Mouse (Mus musculus) neural tube, embryonic 11.5 days (tissue): Measurements from ENCODE around the gene Pimreg. TPM values are rescaled to one million over a fixed set of nuclear protein-coding genes. Genes with fewer than 3 reads are reported as not detected.

Experiments
- ATAC-seq: fragments of 200-750 bp; cut with Nextera tagmentation; 2 replicates; pipeline ENCODE4 v1.8.0; 2017; ENCODE audit warnings: moderate number of reproducible peaks, mild to moderate bottlenecking, moderate TSS enrichment, moderate library complexity; ENCODE audit not compliant: insufficient read depth, low FRiP score, low TSS enrichment
- DNase-seq: peaks from one replicate; pipeline ENCODE4 v3.0.0-alpha.2; 2015; ENCODE audit warnings: low spot score
- H3K27ac ChIP-seq: fragments of 300-500 bp; sonication (generic); 2 replicates; pipeline ENCODE4 v1.5.1; 2014; ENCODE audit warnings: low read depth, mild to moderate bottlenecking, low read length
- H3K27me3 ChIP-seq: fragments of 300-500 bp; sonication (generic); 2 replicates; pipeline ENCODE4 v1.6.1; 2014; ENCODE audit warnings: mild to moderate bottlenecking, low read length, mixed read lengths; ENCODE audit not compliant: control insufficient read depth, insufficient read depth
- H3K36me3 ChIP-seq: fragments of 300-500 bp; sonication (generic); 2 replicates; pipeline ENCODE4 v1.6.1; 2014; ENCODE audit warnings: mild to moderate bottlenecking, low read length, moderate library complexity, mixed read lengths; ENCODE audit not compliant: control insufficient read depth, insufficient read depth
- H3K4me1 ChIP-seq: fragments of 300-500 bp; sonication (generic); 2 replicates; pipeline ENCODE4 v1.6.1; 2014; ENCODE audit warnings: low read length, mixed read lengths; ENCODE audit not compliant: control insufficient read depth, insufficient read depth
- H3K4me2 ChIP-seq: fragments of 300-500 bp; sonication (generic); 2 replicates; pipeline ENCODE4 v1.6.1; 2014; ENCODE audit warnings: low read depth, mild to moderate bottlenecking, moderate library complexity
- H3K4me3 ChIP-seq: fragments of 300-500 bp; sonication (generic); 2 replicates; pipeline ENCODE4 v1.5.1; 2014; ENCODE audit warnings: low read depth, low read length
- H3K9ac ChIP-seq: fragments of 300-500 bp; sonication (generic); 2 replicates; pipeline ENCODE4 v1.6.1; 2014; ENCODE audit warnings: mild to moderate bottlenecking, low read length
- H3K9me3 ChIP-seq: fragments of 300-500 bp; sonication (generic); 2 replicates; pipeline ENCODE4 v1.6.1; 2016; ENCODE audit warnings: low read length; ENCODE audit not compliant: control insufficient read depth
- WGBS: fragments of 180-500 bp; shearing (Covaris S2); extraction: QIAGEN DNeasy Blood & Tissue Kit; methylation state at CpG from one replicate; pipeline ENCODE4 v1.1.7; 2014; 5-methylcytosine and 5-hydroxymethylcytosine counted together
- polyA plus RNA-seq: library from polyadenylated mRNA; unstranded; fragments of >200 nt; fragmentation: Nextera tagmentation; extraction: Ambion mirVana; gene quantifications from 2 replicates; pipeline ENCODE4 v1.2.1, GENCODE M21; 2014

Pimreg gene
- polyA plus RNA-seq, 1 experiment from 2014 or later: 158 TPM

GRCm38 (mm10) chr11:72066330-72066729 is 24.5 kb downstream of the Pimreg start:
- no peak overlapping the region for H3K9ac ChIP-seq
- H3K4me3 ChIP-seq: no peak overlapping the region
- no peak overlapping the region for H3K27ac ChIP-seq
- DNase-seq (no peak), ATAC-seq (no peak)
- no peaks in the 10 kb centered on the region for H3K9me3 ChIP-seq
- no peaks in the 10 kb centered on the region for H3K36me3 ChIP-seq
- 36% methylated on average over 6 of the region's 6 CpGs for WGBS
- no peaks in the 10 kb centered on the region for H3K4me1 ChIP-seq
- no peaks in the 10 kb centered on the region for H3K27me3 ChIP-seq
- H3K4me2 ChIP-seq: no peak overlapping the region

- Histone ChIP-seq H3K4me3 (no peak overlapping the region), H3K9me3 (no peaks in the 10 kb centered on the region), H3K9ac (no peak overlapping the region), H3K4me1 (no peaks in the 10 kb centered on the region), H3K4me2 (no peak overlapping the region), H3K27me3 (no peaks in the 10 kb centered on the region), H3K36me3 (no peaks in the 10 kb centered on the region), H3K27ac (no peak overlapping the region)
- ATAC-seq (no peak), DNase-seq (no peak)
- 69% methylated on average over 5 of the region's 5 CpGs for WGBS
Measured at GRCm38 (mm10) chr11:72067326-72067725, 25.5 kb downstream of the Pimreg start.

GRCm38 (mm10) chr11:72068026-72068425 is 26.2 kb downstream of the Pimreg start:
- no peaks in the 10 kb centered on the region for H3K4me1 ChIP-seq
- DNase-seq (no peak), ATAC-seq (no peak)
- no peak overlapping the region for H3K4me2 ChIP-seq
- no peaks in the 10 kb centered on the region for H3K36me3 ChIP-seq
- WGBS: 65% methylated on average over 7 of the region's 7 CpGs
- no peak overlapping the region for H3K27ac ChIP-seq
- H3K9me3 ChIP-seq: no peaks in the 10 kb centered on the region
- no peak overlapping the region for H3K4me3 ChIP-seq
- no peak overlapping the region for H3K9ac ChIP-seq
- no peaks in the 10 kb centered on the region for H3K27me3 ChIP-seq

DNA sequence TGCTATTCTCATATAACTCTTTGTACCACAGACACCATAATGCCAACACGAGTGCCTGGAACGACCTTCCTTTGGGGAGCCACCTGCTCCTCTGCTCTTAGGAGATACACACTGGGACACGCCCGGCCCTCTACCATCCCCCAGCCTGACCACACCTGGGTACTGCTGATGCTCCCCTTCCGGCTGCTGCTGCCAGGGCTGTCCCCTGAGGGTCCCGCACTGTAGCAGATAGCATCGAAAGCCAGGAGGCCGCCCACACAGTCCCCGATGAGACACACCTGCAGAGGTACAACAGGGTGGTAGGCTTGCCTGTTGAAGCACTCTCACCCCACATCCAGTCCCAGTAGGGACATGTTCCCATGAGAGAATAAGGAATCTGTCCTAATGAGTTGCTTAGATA is 28.9 kb downstream of the Pimreg start:
- 85% methylated on average over 9 of the region's 9 CpGs for WGBS
- Histone ChIP-seq H3K9ac (no peak overlapping the region), H3K4me2 (no peak overlapping the region), H3K27ac (no peak overlapping the region), H3K4me1 (no peaks in the 10 kb centered on the region), H3K4me3 (no peak overlapping the region), H3K9me3 (no peaks in the 10 kb centered on the region), H3K36me3 (no peaks in the 10 kb centered on the region), H3K27me3 (no peaks in the 10 kb centered on the region)
- DNase-seq: no peak
- no peak for ATAC-seq

- no peaks in the 10 kb centered on the region for H3K27me3 ChIP-seq
- no peak for DNase-seq
- no peak overlapping the region for H3K27ac ChIP-seq
- ATAC-seq: no peak
- H3K36me3 ChIP-seq: no peaks in the 10 kb centered on the region
- 34% methylated on average over 6 of the region's 6 CpGs for WGBS
- H3K9ac ChIP-seq: no peak overlapping the region
- H3K9me3 ChIP-seq: no peaks in the 10 kb centered on the region
- no peak overlapping the region for H3K4me2 ChIP-seq
- H3K4me1 ChIP-seq: no peaks in the 10 kb centered on the region
- H3K4me3 ChIP-seq: no peak overlapping the region
Measured at GRCm38 (mm10) chr11:72072331-72072905, 30.6 kb downstream of the Pimreg start.

GRCm38 (mm10) chr11:72074230-72074629 is 32.4 kb downstream of the Pimreg start:
- no peaks in the 10 kb centered on the region for H3K27me3 ChIP-seq
- H3K9me3 ChIP-seq: no peaks in the 10 kb centered on the region
- H3K4me3 ChIP-seq: no peak overlapping the region
- no peaks in the 10 kb centered on the region for H3K4me1 ChIP-seq
- H3K27ac ChIP-seq: no peak overlapping the region
- DNase-seq: no peak
- no peak overlapping the region for H3K9ac ChIP-seq
- H3K36me3 ChIP-seq: no peaks in the 10 kb centered on the region
- ATAC-seq: no peak
- H3K4me2 ChIP-seq: no peak overlapping the region
- 85% methylated on average over 13 of the region's 13 CpGs for WGBS

DNA sequence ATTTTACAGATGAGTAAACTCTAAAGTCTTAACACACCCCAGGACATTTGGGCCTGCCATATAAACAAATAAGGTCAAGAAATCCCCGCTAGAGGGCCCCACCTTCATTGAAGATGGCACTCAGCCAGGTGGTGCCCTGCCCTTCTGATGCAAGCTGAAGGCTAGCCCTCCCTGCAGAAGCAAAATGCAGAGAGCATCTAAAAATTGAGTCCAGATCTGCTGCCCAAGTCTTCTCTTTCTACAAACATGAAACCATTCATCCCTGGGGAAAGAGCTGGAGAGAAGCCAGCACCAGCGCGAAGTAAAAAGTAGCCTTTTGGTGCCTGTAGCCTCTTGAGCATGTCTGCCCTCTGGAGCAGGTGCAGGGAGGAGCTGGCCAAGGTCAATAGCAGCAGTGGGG is 36.2 kb downstream of the Pimreg start:
- Histone ChIP-seq H3K4me1 (no peaks in the 10 kb centered on the region), H3K36me3 (no peaks in the 10 kb centered on the region), H3K4me2 (no peak overlapping the region), H3K27me3 (no peaks in the 10 kb centered on the region), H3K9me3 (no peaks in the 10 kb centered on the region), H3K27ac (no peak overlapping the region), H3K9ac (no peak overlapping the region), H3K4me3 (no peak overlapping the region)
- 56% methylated on average over 3 of the region's 3 CpGs for WGBS
- ATAC-seq: no peak
- DNase-seq: no peak

DNA sequence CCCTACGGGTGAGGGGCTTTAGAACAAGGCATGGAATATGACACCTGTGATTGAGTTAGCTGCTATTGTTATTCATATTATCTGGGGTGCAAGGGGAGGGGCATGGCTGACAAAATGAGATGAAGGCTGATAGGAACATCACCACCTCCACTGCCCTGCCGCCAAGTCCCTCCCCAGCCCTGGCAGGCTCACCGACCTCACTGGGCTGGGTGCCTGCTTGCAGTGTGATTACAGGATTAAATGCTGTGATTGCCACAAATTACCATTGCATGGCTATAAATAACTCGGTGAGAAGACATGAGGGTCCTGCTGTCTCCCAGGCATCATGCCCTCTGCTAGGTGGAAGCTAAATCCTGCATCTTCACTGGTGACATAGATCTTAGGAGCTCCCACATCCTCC is 36.8 kb downstream of the Pimreg start:
- Histone ChIP-seq H3K4me2 (no peak overlapping the region), H3K4me1 (no peaks in the 10 kb centered on the region), H3K9ac (no peak overlapping the region), H3K4me3 (no peak overlapping the region), H3K9me3 (no peaks in the 10 kb centered on the region), H3K27me3 (no peaks in the 10 kb centered on the region), H3K27ac (no peak overlapping the region), H3K36me3 (no peaks in the 10 kb centered on the region)
- ATAC-seq: no peak
- DNase-seq: no peak
- 60% methylated on average over 4 of the region's 4 CpGs for WGBS

DNA sequence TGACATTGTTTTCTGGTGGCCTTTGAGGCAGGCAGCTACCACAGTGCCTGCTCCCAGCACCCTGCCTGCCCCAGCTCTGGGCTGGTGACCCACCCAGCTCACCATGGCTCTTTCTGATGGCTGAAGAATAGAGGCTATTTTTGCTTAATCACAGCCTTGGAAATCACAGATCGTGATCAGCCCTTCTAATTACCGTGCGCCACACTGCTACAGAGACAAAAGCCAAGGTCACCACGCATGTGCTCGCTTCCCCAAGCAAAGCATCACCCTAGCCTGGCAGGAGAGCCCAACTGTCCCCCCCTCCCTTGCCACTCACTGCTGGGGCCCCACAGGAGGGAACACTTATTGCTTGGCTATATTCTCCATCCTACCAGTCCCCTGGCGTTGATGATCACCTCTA is 38.6 kb downstream of the Pimreg start:
- H3K27ac ChIP-seq: no peak overlapping the region
- WGBS: 83% methylated on average over 6 of the region's 6 CpGs
- H3K9ac ChIP-seq: no peak overlapping the region
- H3K36me3 ChIP-seq: no peaks in the 10 kb centered on the region
- H3K27me3 ChIP-seq: no peaks in the 10 kb centered on the region
- ATAC-seq (no peak), DNase-seq (no peak)
- no peak overlapping the region for H3K4me3 ChIP-seq
- no peaks in the 10 kb centered on the region for H3K9me3 ChIP-seq
- no peak overlapping the region for H3K4me2 ChIP-seq
- H3K4me1 ChIP-seq: no peaks in the 10 kb centered on the region
